Mouse (Mus musculus): ENCODE measurements at regions not wholly inside any gene's neighbourhood (a gene's known extent, or its start where the extent isn't known, plus 50 kb on each side); places are given as distances from the start of the nearest gene placed in this dataset.
"Not testable (repeated sequence)": the region's sequence is repeated elsewhere in the genome, so short reads cannot be mapped to it uniquely, and the experiment has no call there.

DNA sequence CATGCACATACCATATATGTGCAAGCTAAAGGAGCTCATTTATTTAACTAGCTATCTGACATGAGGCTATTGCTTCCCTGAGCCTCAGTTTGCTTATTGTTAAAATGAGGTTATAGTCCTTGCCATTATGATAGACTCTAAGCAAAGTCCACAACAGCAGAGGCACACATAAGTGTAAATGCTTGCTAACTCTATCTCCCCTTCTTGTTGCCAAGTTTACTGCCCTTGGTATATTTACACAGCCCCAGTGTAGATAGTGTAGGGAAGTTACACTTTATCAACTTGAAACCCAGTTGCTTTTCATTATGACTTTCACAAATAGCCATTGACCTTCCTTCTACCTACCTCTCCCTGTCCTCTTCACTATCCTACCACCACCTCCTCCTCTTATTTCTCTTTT lies 782.6 kb upstream of the Agtr1b start:
- ATAC-seq (ENCODE audit: poor library complexity, severe bottlenecking), result no peak

DNA sequence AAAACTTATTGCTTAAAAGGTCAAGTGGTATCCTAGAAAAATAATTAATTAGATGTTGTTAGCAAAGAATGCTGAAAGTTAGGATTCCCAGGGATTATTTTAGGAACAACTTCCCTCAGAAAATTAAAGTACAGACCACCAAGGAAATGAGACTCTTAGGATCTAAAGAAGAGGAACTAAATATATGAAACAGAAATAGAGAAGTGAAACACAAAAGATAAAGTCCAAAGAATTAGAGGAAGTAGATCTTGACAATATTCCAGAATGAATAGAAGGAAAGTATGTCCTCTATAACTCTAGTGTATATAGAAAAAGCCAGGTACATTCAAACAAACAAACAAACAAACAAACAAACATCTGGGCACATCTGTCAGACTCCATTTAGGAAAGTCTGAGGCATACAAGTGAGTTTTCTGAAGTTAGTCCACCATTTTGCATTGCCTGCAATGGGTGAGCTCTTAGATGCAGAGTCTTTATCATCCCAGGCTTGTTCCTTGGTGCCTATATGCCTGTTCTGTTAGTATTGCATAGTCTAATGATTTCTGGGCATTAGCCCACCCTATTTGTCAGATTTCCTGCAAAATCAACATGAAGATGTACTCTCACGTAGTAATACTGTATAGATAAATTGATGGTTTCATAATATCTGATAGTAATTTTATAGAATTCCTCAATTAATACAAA lies 762.0 kb upstream of the Agtr1b start:
- peak; percentile 92 for ATAC-seq (ENCODE audit: poor library complexity, severe bottlenecking)

DNA sequence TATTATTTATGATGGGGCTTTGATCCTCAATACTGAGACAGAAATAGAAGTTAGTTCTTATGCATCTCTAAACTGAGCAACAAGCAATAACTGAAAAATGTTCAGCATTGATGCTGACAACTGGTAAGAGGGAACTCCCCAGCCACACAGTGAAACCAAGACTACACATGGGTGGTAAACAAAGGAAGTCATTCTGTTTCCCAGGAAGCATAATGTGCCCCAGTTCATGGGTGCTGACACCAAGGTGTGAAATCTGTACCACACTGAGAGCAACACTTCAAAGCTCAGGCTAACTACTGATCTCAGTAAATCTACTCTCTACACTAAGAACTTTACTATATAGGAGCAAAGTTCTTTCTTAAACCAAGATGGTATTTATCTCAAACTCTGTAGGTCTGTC lies 759.2 kb upstream of the Agtr1b start:
- peak; percentile 61 for ATAC-seq (ENCODE audit: poor library complexity, severe bottlenecking)

DNA sequence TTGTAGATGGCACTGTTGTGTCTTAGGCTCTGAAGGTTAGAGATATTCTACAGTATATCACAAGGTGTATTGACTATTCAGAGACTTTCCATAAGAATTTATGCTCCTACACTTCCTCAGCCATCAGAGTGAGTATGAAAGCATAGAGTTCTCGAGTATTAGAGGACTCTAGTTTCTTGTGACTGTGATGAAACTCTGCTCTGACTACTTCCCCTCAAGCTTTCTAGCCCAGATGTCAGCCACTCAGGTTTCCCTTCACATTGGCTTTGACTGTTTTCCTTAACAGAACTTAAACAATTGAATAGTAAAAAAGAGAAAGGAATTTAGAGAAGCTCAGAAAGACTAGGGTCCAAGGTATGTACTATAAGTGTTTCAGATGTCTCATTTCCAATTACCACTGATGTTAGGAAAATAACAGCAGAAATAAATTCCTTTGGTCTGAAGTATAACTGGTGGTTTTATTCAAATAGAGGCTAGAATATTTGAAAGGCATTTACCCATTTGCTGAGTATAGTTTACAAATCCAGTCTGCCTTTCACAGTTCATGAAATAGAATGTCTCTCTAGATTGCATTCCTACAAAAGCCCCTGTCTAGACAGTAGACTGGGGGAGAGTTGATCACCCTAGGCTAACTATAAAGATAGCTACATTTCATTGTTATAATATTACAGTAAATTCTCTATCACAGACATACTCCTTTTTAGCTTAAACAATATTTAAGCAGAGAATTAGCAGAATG lies 751.4 kb upstream of the Agtr1b start:
- peak; percentile 59 for ATAC-seq (ENCODE audit: poor library complexity, severe bottlenecking)

DNA sequence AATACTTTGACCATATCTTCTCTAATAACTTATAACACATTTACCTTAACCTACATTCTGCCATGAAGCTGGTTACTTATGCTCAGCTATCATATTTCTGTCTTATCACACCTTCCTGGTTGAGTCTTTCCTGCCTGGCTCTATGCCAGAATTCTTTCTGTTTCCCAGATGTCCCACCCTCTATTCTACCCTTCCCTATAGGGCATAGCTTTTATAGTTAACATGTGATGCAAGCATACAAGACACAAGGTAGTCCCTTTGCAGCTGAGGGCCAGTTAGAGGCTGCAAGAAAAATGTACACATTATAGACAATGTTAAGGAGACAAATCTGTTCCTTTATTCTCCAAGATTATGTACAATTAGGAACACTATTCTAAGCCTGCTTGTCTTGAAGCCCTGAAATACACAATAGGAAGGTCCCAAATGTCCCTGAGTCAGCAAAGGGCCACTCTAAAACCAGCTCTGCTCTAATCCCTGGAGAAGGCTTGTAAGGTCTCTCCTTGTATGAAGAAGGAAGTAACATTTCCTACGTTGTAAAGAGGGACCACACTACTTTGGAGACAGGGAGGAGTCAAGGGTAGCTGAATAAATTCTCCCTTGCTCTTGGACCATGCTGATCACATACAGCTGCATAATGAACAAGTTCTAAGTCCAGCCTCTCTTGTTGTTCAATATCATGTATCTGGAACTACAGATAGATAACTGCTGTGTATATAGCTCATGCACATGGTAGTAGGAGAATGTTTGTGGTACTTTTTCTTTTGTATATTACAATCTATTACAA lies 745.0 kb upstream of the Agtr1b start:
- no peak for ATAC-seq (ENCODE audit: poor library complexity, severe bottlenecking)

DNA sequence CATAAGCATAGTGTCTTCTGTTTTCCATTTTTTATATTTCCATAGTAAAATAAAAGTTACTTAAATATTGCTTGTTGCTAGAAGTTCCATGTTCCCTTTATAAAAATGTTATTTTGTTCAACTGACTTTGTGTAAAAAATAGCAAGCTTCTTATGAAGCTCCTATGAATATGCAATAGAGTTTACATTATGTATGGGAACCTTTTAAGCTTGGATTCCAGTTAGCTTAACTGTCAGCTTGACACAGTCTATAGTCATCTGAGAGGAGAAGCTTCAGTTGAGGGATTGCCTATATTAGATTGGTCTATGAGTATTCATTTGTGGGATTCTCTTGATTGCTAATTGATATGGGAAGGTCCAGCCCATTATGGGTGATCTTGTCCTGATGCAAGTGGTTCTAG lies 723.2 kb upstream of the Agtr1b start:
- no peak for ATAC-seq (ENCODE audit: poor library complexity, severe bottlenecking)

DNA sequence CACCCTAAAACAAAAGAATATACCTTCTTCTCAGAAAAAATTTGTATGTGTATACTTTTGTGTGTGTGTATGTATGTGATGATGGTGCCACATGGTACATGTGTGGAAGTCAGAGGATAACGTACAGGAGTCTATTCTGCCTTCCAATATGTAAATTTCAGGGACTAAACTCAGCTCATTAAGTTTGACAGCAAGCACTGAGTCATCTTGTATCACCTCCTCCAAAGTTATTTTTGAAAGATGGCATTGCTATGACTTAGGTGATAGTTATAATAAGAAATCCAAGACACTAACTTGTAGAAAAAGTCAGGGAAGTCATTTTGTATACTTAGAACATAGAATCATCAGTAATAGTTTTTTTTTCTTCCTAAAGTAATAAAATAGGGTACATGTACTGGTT lies 719.4 kb upstream of the Agtr1b start:
- no peak for ATAC-seq (ENCODE audit: poor library complexity, severe bottlenecking)

DNA sequence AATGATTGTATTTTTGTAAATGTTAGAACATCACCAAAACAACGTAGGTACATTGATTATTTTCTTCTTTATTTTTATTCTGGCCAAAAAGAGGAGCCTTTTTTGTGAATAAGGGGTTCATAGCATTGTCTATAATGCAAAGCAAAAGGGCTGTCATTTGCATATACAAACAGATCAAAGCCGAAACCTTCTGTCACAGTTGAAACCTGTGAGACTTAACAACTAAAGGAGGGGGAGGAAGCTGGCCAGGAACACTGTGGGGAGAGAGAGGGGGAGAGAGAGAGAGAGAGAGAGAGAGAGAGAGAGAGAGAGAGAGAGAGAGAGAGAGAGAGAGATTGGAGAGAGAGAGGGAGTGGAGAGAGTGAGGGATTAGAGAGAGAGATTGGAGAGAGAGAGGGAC lies 710.6 kb upstream of the Agtr1b start:
- ATAC-seq (ENCODE audit: poor library complexity, severe bottlenecking), result no peak

DNA sequence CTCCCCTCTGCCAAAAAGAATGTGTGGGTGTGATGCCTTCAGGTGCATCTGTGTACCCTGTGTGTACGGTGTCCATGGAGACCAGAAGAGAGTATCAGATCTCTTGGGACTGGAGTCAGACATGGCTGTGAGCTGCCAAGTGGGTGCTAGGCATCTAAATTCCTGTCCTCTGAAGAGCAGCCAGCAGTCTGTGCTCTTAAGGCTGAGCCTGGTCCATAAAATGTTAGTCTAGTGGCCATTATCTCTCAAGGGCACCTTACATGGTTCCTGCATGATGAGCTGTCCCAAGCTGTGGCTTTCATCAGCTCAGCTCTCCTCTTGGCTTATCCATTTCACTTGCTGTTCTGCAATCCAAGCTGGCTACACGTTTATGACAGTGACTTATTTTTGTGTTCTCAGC lies 686.4 kb upstream of the Agtr1b start:
- ATAC-seq (ENCODE audit: poor library complexity, severe bottlenecking), result not testable (repeated sequence)

DNA sequence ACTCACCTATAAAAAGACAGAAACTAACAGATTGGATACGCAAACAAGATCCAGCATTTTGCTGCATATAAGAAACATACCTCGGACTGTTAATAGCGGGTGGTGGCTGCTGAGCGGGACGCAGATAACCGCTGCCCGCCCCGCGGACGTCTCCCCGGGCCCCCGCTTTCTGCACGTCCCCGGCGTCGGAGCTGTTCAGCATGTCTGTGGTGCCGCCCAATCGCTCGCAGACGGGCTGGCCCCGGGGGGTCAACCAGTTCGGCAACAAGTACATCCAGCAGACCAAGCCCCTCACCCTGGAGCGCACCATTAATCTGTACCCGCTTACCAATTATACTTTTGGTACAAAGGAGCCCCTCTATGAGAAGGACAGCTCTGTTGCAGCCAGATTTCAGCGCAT lies 682.4 kb upstream of the Agtr1b start:
- ATAC-seq (ENCODE audit: poor library complexity, severe bottlenecking), result peak; percentile 79

DNA sequence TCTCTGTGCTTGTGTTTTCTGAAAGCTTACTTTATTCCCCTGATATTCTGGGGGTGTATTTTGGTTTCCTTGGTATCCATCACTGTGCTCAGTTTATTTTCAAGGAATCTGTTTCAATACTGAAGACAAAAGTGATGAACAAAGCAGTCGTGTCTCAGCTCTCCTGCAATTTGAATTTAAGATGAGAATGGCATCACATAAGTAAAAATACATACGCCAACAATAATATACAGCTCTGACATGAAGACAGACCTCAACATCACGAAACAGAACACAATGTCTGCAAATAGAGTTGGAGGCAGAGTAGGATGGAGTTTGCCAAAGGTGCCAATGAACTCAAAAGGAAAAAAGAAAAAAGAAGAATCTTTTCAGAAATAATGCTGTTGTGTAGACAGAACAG lies 679.0 kb upstream of the Agtr1b start:
- ATAC-seq (ENCODE audit: poor library complexity, severe bottlenecking), result no peak

DNA sequence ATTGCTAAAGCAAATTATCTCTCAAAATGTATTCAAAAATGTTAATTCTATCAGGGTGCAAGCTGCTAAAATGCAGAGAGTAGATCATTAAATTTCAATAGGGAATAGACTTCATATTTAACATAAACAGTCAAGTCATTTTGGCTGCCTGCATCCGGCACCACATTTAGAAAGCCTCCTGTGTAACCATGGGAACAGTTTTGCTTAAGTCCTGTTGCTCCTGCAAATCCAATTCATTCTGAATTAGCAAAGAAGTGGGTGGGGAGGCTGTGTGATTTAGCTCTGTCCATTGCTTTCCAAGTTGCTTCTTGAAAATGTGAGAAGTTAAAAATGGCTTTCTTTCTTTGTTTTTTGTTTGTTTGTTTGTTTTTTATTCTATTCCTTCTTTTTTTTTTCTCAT lies 658.9 kb upstream of the Agtr1b start:
- no peak for ATAC-seq (ENCODE audit: poor library complexity, severe bottlenecking)

DNA sequence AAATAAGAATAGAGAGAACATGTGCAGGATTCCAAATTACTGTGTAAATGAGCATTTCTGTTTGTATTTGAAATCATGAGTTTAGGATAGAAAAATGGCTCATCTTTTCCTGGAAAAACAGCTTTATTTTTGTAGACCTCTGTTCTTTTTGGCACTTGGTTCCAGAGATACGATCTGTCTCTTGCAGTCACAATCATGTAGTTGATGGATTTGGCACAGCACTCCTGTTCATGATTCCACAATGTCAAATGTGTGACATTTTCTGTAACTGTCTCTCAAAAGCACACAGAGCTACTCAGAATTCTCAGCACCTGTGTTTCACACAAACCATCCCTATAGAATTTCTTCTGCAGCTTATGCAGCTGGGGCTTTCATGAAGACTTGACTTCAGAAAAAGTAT lies 654.0 kb upstream of the Agtr1b start:
- no peak for ATAC-seq (ENCODE audit: poor library complexity, severe bottlenecking)

DNA sequence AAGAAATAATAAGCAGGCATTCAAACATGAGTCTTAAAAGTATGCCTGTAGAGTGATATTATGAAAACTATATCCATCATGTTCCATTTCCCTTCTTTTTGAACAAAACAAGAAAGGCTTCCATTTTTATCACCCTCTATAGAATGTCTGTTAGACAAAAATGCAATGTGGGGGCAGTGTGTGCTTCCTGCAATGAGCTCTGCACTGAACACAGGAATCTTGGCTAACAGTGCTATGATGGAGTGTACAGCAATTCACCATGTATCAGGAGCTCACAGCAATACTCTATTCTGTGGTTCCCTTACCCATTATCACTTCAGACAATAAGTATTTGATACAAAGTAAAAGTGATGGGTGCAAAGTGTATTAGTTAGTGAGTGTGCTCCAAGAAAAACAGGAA lies 653.3 kb upstream of the Agtr1b start:
- ATAC-seq (ENCODE audit: poor library complexity, severe bottlenecking), result no peak

DNA sequence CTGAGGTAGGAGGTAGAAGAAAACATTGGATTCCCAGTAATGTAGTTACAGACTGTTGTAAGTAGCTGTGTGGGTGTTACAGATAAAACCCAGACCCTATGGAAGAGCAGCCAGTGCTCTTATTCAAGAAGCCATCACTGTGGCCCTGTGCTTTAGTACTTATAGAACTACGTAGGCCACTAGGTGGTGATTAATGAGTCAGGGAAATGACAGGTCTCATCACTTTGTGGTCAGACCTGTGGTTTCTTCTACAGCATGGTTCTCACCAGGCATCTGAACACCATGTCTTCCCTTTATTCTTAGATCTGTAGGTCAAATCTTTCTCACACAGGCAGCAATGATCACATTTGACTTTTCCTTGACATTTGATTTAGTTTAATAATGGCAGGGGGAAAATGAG lies 642.7 kb upstream of the Agtr1b start:
- no peak for ATAC-seq (ENCODE audit: poor library complexity, severe bottlenecking)

DNA sequence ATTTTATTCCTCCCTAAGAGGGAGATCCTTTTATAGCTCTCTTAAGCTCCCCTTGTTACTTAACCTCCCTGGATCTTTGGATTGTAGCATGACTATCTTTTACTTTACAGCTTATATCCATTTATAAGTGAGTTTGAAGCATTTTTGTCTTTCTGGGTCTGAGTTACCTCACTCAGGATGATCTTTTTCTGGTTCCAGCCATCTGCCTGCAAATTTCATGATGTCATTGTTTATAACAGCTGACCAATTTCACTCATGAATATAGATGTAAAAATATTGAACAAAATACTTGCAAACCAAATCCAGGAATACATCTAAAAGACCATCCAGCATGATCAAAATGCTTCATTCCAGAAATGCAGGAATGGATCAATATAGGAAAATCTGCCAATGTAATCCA lies 631.3 kb upstream of the Agtr1b start:
- no peak for ATAC-seq (ENCODE audit: poor library complexity, severe bottlenecking)

DNA sequence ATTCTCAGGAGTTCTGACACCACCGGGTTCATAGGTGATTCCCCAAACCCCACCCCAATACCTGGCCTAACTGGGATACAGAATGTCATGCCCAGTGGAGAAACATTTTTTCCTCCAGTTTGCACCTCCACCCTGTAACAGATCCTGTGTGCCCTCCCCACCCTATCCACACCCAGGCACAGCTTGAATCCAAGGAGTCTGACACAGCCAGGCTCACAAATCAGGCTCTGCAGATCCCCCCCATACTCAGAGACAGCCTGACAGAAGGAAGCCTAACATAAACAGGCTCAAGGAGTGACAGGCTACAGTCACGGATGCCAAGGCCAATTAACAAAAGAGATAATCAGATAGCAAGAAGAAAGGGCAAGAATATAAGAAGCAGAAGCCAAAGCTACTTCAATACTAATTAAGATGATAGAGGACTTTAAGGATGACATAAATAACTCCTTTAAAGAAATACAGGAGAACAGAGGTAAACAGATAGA lies 622.6 kb upstream of the Agtr1b start:
- no peak for ATAC-seq (ENCODE audit: poor library complexity, severe bottlenecking)

DNA sequence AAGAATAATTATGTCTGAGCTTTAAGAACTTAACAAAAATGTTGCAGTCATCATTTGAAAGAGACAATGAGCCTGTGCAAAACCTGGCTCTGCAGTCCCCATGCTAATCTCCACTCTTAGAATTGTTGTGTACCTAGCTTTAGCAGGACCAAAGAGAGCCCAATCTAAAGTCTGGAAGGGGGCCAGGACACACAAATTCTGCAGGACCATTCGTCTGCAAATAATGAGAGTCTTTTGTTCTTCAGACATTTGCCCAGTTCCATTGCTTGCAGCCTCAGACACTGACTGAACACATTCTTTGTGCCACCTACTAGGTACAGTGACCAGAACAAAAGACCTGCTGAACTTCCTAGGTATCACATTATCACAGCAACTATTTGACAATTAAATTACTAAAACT lies 620.0 kb upstream of the Agtr1b start:
- ATAC-seq (ENCODE audit: poor library complexity, severe bottlenecking), result no peak

DNA sequence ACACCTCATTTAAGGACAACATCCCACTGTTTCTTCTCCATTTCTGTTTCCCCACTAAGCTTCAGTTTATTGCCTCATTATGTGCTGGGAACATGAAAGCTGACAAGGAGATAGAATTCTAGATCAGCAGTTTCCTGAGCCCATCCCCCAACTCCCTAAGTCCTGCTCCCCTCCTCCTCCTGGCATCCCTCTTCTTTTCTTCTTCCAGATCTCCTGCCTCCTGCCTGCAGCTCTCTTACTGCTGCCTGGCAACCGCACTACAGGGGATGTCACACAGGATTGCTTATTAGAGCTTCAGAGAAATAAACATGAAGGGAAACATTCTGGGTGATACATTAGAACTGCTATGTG lies 619.4 kb upstream of the Agtr1b start:
- no peak for ATAC-seq (ENCODE audit: poor library complexity, severe bottlenecking)

DNA sequence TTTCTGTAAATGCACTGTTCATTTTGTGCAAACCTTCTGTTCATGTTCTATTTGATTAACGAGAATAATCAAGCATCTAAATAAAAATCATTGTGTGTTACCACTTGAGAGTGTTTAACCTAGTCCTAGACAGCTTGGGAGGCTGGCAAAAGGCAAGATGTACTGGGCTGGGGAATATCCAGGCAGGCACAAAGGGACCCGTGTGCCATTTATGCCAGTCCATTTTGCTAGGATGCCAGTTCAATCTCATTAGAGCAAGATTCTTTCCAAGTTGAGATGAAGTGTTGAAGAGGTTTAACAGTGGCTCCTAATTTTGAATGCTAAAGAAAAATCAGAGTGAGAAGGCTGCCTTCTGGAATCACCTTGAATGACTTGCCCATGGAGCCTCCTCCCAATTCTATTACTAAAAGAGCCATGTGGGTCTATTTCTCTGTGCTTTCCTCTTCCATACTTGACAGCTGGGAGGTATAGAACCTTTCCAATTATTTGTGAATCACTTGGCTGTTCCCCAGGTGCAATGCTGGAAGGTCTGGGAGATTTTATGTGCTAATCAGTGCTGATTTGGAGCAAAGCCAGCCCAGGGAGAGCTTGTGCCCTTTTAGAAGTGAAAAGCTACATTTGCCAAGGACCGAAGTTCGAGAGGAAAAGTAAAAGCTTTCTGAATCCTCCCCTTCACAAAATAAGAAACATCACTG lies 618.9 kb upstream of the Agtr1b start:
- ATAC-seq (ENCODE audit: poor library complexity, severe bottlenecking), result no peak

DNA sequence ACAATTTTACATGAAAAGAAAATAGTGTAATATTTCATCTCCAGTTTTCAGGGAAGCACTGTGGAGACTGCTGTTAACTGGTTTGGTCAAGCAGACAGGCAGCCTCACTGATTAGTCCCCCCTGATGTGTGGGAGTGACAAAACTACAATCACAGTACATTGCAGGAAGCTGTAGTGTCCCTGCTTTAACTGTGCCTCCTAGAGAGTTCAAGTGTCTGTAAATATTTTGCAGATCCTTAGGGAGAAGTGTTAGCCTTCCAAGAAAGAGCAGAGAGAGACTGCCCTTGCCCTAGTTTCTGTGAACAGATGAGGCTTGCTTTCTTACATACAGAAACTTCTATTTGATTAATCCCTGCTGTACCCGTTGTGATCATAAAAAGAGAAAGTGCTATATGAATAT lies 617.2 kb upstream of the Agtr1b start:
- ATAC-seq (ENCODE audit: poor library complexity, severe bottlenecking), result no peak

All from megakaryocyte, adult 5-6 weeks (primary cell).